Mouse (Mus musculus) stomach, embryonic 16.5 days (tissue): Measurements from ENCODE around the gene Ank3. TPM values are rescaled to one million over a fixed set of nuclear protein-coding genes. Genes with fewer than 3 reads are reported as not detected.

Experiments
- ATAC-seq: fragments of 200-750 bp; cut with Nextera tagmentation; 2 replicates; pipeline ENCODE4 v1.8.0; 2017; ENCODE audit warnings: moderate number of reproducible peaks, moderate TSS enrichment; ENCODE audit not compliant: insufficient read depth, low FRiP score
- H3K27ac ChIP-seq: fragments of 300-500 bp; sonication (generic); 2 replicates; pipeline ENCODE4 v1.5.1; 2014; ENCODE audit warnings: low read length
- H3K27me3 ChIP-seq: fragments of 300-500 bp; sonication (generic); 2 replicates; pipeline ENCODE4 v1.6.1; 2014; ENCODE audit warnings: low read length, control low read depth, mixed read lengths; ENCODE audit not compliant: control insufficient read depth, insufficient read depth
- H3K36me3 ChIP-seq: fragments of 300-500 bp; sonication (generic); 2 replicates; pipeline ENCODE4 v1.6.1; 2014; ENCODE audit warnings: low read length; ENCODE audit not compliant: control insufficient read depth, insufficient read depth
- H3K4me1 ChIP-seq: fragments of 300-500 bp; sonication (generic); 2 replicates; pipeline ENCODE4 v1.6.1; 2014; ENCODE audit warnings: low read length, control low read depth, mixed read lengths; ENCODE audit not compliant: control insufficient read depth, insufficient read depth
- H3K4me2 ChIP-seq: fragments of 300-500 bp; sonication (generic); 2 replicates; pipeline ENCODE4 v1.6.1; 2014; ENCODE audit warnings: low read depth, low read length, mixed read lengths
- H3K4me3 ChIP-seq: fragments of 300-500 bp; sonication (generic); replicated peaks from 2 replicates; pipeline ENCODE4 v1.5.1; 2014; ENCODE audit warnings: mild to moderate bottlenecking, low read length
- H3K9ac ChIP-seq: fragments of 300-500 bp; sonication (generic); 2 replicates; pipeline ENCODE4 v1.6.1; 2014; ENCODE audit warnings: low read length
- H3K9me3 ChIP-seq: fragments of 300-500 bp; sonication (generic); replicated peaks from 2 replicates; pipeline ENCODE4 v1.6.1; 2016; ENCODE audit warnings: low read length, control low read depth; ENCODE audit not compliant: control insufficient read depth
- WGBS: fragments of 180-500 bp; shearing (Covaris S2); extraction: QIAGEN DNeasy Blood & Tissue Kit; methylation state at CpG from one replicate; pipeline ENCODE4 v1.1.7; 2014; 5-methylcytosine and 5-hydroxymethylcytosine counted together
- polyA plus RNA-seq: library from polyadenylated mRNA; unstranded; fragments of >200 nt; fragmentation: Nextera tagmentation; extraction: Ambion mirVana; gene quantifications from 2 replicates; pipeline ENCODE4 v1.2.1, GENCODE M21; 2015

Ank3 gene
- polyA plus RNA-seq, 1 experiment from 2014 or later: 37.7 TPM

- H3K27ac ChIP-seq: no peak overlapping the region
- no peaks in the 10 kb centered on the region for H3K27me3 ChIP-seq
- no peak overlapping the region for H3K9ac ChIP-seq
- H3K4me2 ChIP-seq: no peak overlapping the region
- 85% methylated on average over 4 of the region's 4 CpGs for WGBS
- peaks cover 3% of the 10 kb centered on the region; the same call in 1 of the 2 replicates for H3K36me3 ChIP-seq
- H3K4me3 ChIP-seq: no peak overlapping the region
- ATAC-seq: no peak
- H3K9me3 ChIP-seq: no peaks in the 10 kb centered on the region
- no peaks in the 10 kb centered on the region; the same call in 1 of the 2 replicates for H3K4me1 ChIP-seq
Observed at GRCm38 (mm10) chr10:69883935-69884680, 485.5 kb downstream of the Ank3 start.

GRCm38 (mm10) chr10:69888399-69888798, 489.8 kb downstream of the Ank3 start:
- peak overlapping the region; percentile 21 for H3K4me3 ChIP-seq
- no peaks in the 10 kb centered on the region for H3K27me3 ChIP-seq
- H3K4me1 ChIP-seq: no peaks in the 10 kb centered on the region; the same call in 1 of the 2 replicates
- 10% methylated on average over 4 of the region's 4 CpGs for WGBS
- H3K4me2 ChIP-seq: peak overlapping the region; percentile 45
- H3K9me3 ChIP-seq: no peaks in the 10 kb centered on the region
- H3K27ac ChIP-seq: no peak overlapping the region; the same call in 1 of the 2 replicates
- peak; percentile 75; the same call in 1 of the 2 replicates for ATAC-seq
- H3K36me3 ChIP-seq: no peaks in the 10 kb centered on the region
- peak overlapping the region; percentile 54; the same call in 1 of the 2 replicates for H3K9ac ChIP-seq

- no peak for ATAC-seq
Observed at GRCm38 (mm10) chr10:69889779-69890178, 491.2 kb downstream of the Ank3 start.

GRCm38 (mm10) chr10:69890389-69890985, 491.9 kb downstream of the Ank3 start:
- Histone ChIP-seq H3K4me3 (no peak overlapping the region), H3K27ac (no peak overlapping the region), H3K4me2 (no peak overlapping the region), H3K27me3 (no peaks in the 10 kb centered on the region), H3K9ac (no peak overlapping the region), H3K4me1 (no peaks in the 10 kb centered on the region; the same call in 1 of the 2 replicates), H3K36me3 (no peaks in the 10 kb centered on the region), H3K9me3 (no peaks in the 10 kb centered on the region)
- no peak for ATAC-seq
- WGBS: 85% methylated on average over 11 of the region's 11 CpGs

More at GRCm38 (mm10) chr10:69889779-69890178, 491.2 kb downstream of the Ank3 start:
- Histone ChIP-seq H3K4me1 (no peaks in the 10 kb centered on the region; the same call in 1 of the 2 replicates), H3K4me2 (no peak overlapping the region), H3K4me3 (no peak overlapping the region), H3K27me3 (no peaks in the 10 kb centered on the region), H3K27ac (no peak overlapping the region), H3K36me3 (no peaks in the 10 kb centered on the region), H3K9ac (no peak overlapping the region), H3K9me3 (no peaks in the 10 kb centered on the region)
- WGBS: 17% methylated on average over 6 of the region's 6 CpGs

- no peaks in the 10 kb centered on the region for H3K9me3 ChIP-seq
- no peaks in the 10 kb centered on the region for H3K36me3 ChIP-seq
- no peaks in the 10 kb centered on the region for H3K27me3 ChIP-seq
- no peak overlapping the region for H3K4me2 ChIP-seq
- H3K9ac ChIP-seq: no peak overlapping the region
- H3K27ac ChIP-seq: no peak overlapping the region
- no peaks in the 10 kb centered on the region; the same call in 1 of the 2 replicates for H3K4me1 ChIP-seq
- no peak for ATAC-seq
- WGBS: 93% methylated on average over 18 of the region's 18 CpGs
- no peak overlapping the region for H3K4me3 ChIP-seq
Observed at GRCm38 (mm10) chr10:69892162-69892561, 493.6 kb downstream of the Ank3 start.

- Histone ChIP-seq H3K27me3 (no peaks in the 10 kb centered on the region), H3K9ac (no peak overlapping the region), H3K4me1 (no peaks in the 10 kb centered on the region), H3K27ac (no peak overlapping the region), H3K4me3 (no peak overlapping the region), H3K36me3 (no peaks in the 10 kb centered on the region), H3K9me3 (no peaks in the 10 kb centered on the region), H3K4me2 (no peak overlapping the region)
- no peak for ATAC-seq
- 64% methylated on average over 9 of the region's 9 CpGs for WGBS
Observed at GRCm38 (mm10) chr10:69895606-69896005, 497.0 kb downstream of the Ank3 start.

- H3K36me3 ChIP-seq: no peaks in the 10 kb centered on the region
- 77% methylated on average over 5 of the region's 5 CpGs for WGBS
- ATAC-seq: no peak
- no peaks in the 10 kb centered on the region for H3K9me3 ChIP-seq
- no peak overlapping the region for H3K4me3 ChIP-seq
- no peaks in the 10 kb centered on the region for H3K4me1 ChIP-seq
- H3K27me3 ChIP-seq: no peaks in the 10 kb centered on the region
- H3K27ac ChIP-seq: no peak overlapping the region
- no peak overlapping the region for H3K9ac ChIP-seq
- no peak overlapping the region for H3K4me2 ChIP-seq
Observed at GRCm38 (mm10) chr10:69897927-69898326, 499.4 kb downstream of the Ank3 start.

- Histone ChIP-seq H3K9ac (no peak overlapping the region), H3K4me2 (no peak overlapping the region), H3K36me3 (no peaks in the 10 kb centered on the region), H3K27ac (no peak overlapping the region), H3K4me3 (no peak overlapping the region), H3K4me1 (no peaks in the 10 kb centered on the region), H3K9me3 (no peaks in the 10 kb centered on the region), H3K27me3 (no peaks in the 10 kb centered on the region)
- no peak for ATAC-seq
- 93% methylated on average over 8 of the region's 8 CpGs for WGBS
Observed at GRCm38 (mm10) chr10:69898821-69899220, 500.2 kb downstream of the Ank3 start.

- no peaks in the 10 kb centered on the region for H3K27me3 ChIP-seq
- H3K4me1 ChIP-seq: no peaks in the 10 kb centered on the region
- no peaks in the 10 kb centered on the region for H3K9me3 ChIP-seq
- H3K36me3 ChIP-seq: no peaks in the 10 kb centered on the region
- H3K4me3 ChIP-seq: no peak overlapping the region
- no peak overlapping the region for H3K9ac ChIP-seq
- WGBS: 63% methylated on average over 3 of the region's 3 CpGs
- no peak for ATAC-seq
- H3K4me2 ChIP-seq: no peak overlapping the region
- no peak overlapping the region for H3K27ac ChIP-seq
Observed at GRCm38 (mm10) chr10:69899788-69900187, 501.2 kb downstream of the Ank3 start.
